Mouse (Mus musculus): ENCODE results near the gene Tmem136. TPM values are rescaled to one million over a fixed set of nuclear protein-coding genes. Genes with fewer than 3 reads are reported as not detected.

Gene Tmem136
- polyA plus RNA-seq, 1 experiment from 2014 or later, result 11.6 TPM

DNA sequence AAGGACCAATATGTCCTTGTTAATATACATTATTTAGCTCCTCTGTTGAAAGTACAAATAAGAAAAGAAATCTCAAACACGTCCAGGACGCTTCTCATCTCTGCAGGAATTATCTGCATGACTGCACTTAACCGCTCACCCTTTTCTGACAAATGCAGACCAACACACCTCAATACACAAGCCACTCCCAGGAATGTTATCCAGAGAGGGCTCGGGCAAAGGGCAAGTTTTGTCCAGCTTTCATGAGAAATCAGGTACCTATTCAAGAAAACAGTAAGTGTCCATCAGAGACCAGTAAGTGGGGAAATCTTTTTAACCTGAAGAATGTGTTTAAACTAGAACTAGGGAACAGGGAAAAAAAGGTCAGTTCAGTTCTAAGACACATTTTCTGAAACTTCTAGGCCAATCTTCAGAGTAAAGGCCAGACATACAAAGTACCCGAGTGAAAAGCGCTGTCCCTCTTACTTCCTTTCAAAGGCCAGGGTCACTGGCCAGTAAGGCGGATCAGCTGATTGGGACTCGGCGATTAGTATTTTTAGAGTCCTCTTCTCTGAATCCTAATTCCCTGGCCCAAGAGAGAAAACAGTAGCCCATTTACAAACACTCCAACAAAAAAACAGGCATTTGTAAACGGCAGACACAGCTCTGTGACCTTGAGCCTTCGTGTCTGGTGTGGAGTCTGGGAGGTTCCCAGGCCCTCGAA lies 788 bp downstream of the Tmem136 start:
- peak overlapping the region; percentile 47; the same call in 1 of the 2 replicates for H3K27ac ChIP-seq (replicated peaks; ENCODE audit: low read depth, low read length)
- 13% methylated on average over 12 of the region's 12 CpGs for WGBS
- H3K9me3 ChIP-seq (ENCODE audit: control insufficient read depth, low read length), result no peaks in the 10 kb centered on the region
- ATAC-seq (ENCODE audit: low FRiP score, low TSS enrichment) (no peak), DNase-seq (no peak)
- H3K36me3 ChIP-seq (ENCODE audit: control insufficient read depth, insufficient read depth, low read length), result peaks cover 12% of the 10 kb centered on the region
- H3K4me3 ChIP-seq (replicated peaks; ENCODE audit: low read depth, low read length), result peak overlapping the region; percentile 83
- peak overlapping the region; percentile 76 for H3K4me2 ChIP-seq (ENCODE audit: low read length)
- H3K27me3 ChIP-seq (ENCODE audit: control insufficient read depth, insufficient read depth, low read length), result no peaks in the 10 kb centered on the region
- peaks cover 10% of the 10 kb centered on the region; the same call in 1 of the 2 replicates for H3K4me1 ChIP-seq (ENCODE audit: control insufficient read depth, insufficient read depth, low read length)
- H3K9ac ChIP-seq (replicated peaks; ENCODE audit: low read length), result peak overlapping the region; percentile 73

DNA sequence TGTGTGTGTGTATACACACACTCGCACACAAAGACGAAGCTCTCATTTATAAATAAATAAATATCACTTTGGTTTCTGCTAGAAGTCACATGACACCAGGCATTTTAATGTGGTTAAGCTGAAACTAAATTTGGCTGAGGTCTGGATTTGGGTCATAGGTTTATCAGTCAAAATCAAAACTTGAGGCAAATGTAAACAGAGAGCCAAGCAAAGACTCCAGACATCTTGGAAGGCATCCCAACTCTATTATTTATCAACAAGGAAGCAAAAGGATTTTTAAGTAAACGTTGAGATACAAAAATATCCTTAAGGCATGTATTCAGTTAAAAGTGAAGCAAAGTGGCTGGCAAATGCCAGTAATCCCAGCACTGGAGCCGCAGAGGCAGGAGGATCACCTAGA lies 1.5 kb downstream of the Tmem136 start:
- ATAC-seq (ENCODE audit: low FRiP score, low TSS enrichment) (no peak), DNase-seq (no peak)
- Histone ChIP-seq H3K9me3 (ENCODE audit: control insufficient read depth, low read length) (no peaks in the 10 kb centered on the region), H3K36me3 (ENCODE audit: control insufficient read depth, insufficient read depth, low read length) (peaks cover 16% of the 10 kb centered on the region), H3K4me1 (ENCODE audit: control insufficient read depth, insufficient read depth, low read length) (peaks cover 10% of the 10 kb centered on the region; the same call in 1 of the 2 replicates), H3K27ac (replicated peaks; ENCODE audit: low read depth, low read length) (no peak overlapping the region), H3K9ac (replicated peaks; ENCODE audit: low read length) (no peak overlapping the region), H3K4me2 (ENCODE audit: low read length) (peak overlapping the region; percentile 76; the same call in 1 of the 2 replicates), H3K4me3 (replicated peaks; ENCODE audit: low read depth, low read length) (no peak overlapping the region), H3K27me3 (ENCODE audit: control insufficient read depth, insufficient read depth, low read length) (no peaks in the 10 kb centered on the region)
- WGBS, result 95% methylated on average over 4 of the region's 4 CpGs

DNA sequence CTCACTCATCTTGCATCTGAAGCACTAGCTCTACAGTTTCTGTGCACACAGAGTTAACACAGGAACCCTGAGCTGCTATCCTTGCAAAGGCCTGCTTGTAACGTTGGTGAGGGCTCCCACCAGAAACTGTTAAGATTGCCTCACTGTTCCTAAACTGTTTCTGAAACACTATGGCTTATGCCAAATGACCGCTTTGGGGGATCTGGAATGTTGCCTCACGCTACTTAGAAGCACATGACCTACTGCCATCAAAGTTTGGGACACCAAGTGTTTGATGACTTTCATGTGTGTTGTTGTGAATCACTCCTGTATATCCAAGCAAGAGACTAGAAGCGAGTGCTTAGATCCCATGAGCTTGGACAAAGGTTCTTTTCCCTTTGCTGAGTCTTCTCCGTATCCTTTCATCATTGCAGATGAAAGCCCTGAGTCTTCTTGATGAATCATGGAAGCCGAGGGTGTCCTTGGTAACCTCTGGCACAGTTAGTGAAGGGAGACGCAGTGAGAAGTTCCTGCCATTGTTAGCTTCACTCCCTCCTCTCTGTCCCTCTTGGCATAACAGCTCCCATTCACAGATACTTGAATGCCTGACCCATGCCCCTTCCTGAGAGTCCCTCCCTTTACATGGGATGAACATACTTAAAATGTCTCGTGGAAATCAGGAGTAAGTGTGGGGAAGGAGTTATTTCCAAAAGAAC lies 5.9 kb downstream of the Tmem136 start:
- peaks cover 16% of the 10 kb centered on the region for H3K36me3 ChIP-seq (ENCODE audit: control insufficient read depth, insufficient read depth, low read length)
- no peak overlapping the region for H3K9ac ChIP-seq (replicated peaks; ENCODE audit: low read length)
- no peak overlapping the region for H3K4me2 ChIP-seq (ENCODE audit: low read length)
- H3K9me3 ChIP-seq (ENCODE audit: control insufficient read depth, low read length), result no peaks in the 10 kb centered on the region
- ATAC-seq (ENCODE audit: low FRiP score, low TSS enrichment) (no peak), DNase-seq (no peak)
- no peak overlapping the region for H3K27ac ChIP-seq (replicated peaks; ENCODE audit: low read depth, low read length)
- H3K4me3 ChIP-seq (replicated peaks; ENCODE audit: low read depth, low read length), result no peak overlapping the region
- H3K27me3 ChIP-seq (ENCODE audit: control insufficient read depth, insufficient read depth, low read length), result no peaks in the 10 kb centered on the region
- 91% methylated on average over 8 of the region's 8 CpGs for WGBS
- peaks cover 7% of the 10 kb centered on the region; the same call in 1 of the 2 replicates for H3K4me1 ChIP-seq (ENCODE audit: control insufficient read depth, insufficient read depth, low read length)

DNA sequence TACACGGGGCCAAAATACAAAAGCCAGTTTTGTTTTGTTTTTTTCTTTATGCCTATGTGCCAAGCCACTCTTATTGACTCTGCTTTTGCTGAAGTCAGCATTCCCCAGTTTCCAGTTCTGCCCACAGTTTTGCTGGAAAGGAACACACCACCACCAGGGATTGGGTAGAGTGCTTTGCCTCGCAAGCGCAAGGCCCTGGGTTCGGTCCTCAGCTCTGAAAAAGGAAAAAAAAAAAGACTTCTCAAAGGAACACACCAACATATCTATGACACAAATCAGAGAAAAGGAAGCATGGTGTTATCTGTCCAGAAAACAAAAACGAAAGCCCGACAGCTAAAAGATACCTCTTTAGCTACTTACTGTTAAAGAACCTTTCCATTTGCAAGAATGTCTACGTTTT lies 7.2 kb downstream of the Tmem136 start:
- no peak overlapping the region for H3K27ac ChIP-seq (replicated peaks; ENCODE audit: low read depth, low read length)
- ATAC-seq (ENCODE audit: low FRiP score, low TSS enrichment), result no peak
- H3K4me1 ChIP-seq (ENCODE audit: control insufficient read depth, insufficient read depth, low read length), result peaks cover 8% of the 10 kb centered on the region
- H3K9ac ChIP-seq (replicated peaks; ENCODE audit: low read length), result no peak overlapping the region
- H3K4me3 ChIP-seq (replicated peaks; ENCODE audit: low read depth, low read length), result no peak overlapping the region
- no peaks in the 10 kb centered on the region for H3K27me3 ChIP-seq (ENCODE audit: control insufficient read depth, insufficient read depth, low read length)
- DNase-seq, result no peak
- peaks cover 16% of the 10 kb centered on the region for H3K36me3 ChIP-seq (ENCODE audit: control insufficient read depth, insufficient read depth, low read length)
- H3K4me2 ChIP-seq (ENCODE audit: low read length), result no peak overlapping the region
- no peaks in the 10 kb centered on the region for H3K9me3 ChIP-seq (ENCODE audit: control insufficient read depth, low read length)
- WGBS, result 88% methylated on average over 7 of the region's 7 CpGs

DNA sequence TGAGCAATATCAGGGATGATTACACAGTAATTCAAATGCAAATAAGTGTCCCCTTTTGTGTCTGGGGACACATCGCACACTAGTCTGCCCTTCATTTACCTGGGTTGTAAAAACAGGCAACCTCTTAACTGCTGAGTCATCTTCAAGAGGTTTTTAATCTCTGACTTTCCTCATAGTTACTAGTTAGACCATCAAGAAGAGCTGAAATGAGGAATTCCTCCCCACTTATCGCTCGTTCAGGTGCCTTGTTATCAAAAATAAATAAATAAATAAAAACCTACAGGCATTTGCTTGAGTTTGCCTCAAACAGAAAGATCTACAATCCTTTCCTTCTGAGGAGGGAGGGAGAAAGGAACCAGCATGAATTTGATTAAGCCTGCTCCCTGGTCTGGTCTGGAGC lies 7.6 kb downstream of the Tmem136 start:
- Histone ChIP-seq H3K4me1 (ENCODE audit: control insufficient read depth, insufficient read depth, low read length) (peaks cover 12% of the 10 kb centered on the region), H3K9me3 (ENCODE audit: control insufficient read depth, low read length) (no peaks in the 10 kb centered on the region), H3K27ac (replicated peaks; ENCODE audit: low read depth, low read length) (no peak overlapping the region), H3K27me3 (ENCODE audit: control insufficient read depth, insufficient read depth, low read length) (no peaks in the 10 kb centered on the region), H3K4me2 (ENCODE audit: low read length) (no peak overlapping the region), H3K9ac (replicated peaks; ENCODE audit: low read length) (no peak overlapping the region), H3K36me3 (ENCODE audit: control insufficient read depth, insufficient read depth, low read length) (peaks cover 16% of the 10 kb centered on the region), H3K4me3 (replicated peaks; ENCODE audit: low read depth, low read length) (no peak overlapping the region)
- 85% methylated on average over 3 of the region's 3 CpGs for WGBS
- ATAC-seq (ENCODE audit: low FRiP score, low TSS enrichment) (no peak), DNase-seq (no peak)

DNA sequence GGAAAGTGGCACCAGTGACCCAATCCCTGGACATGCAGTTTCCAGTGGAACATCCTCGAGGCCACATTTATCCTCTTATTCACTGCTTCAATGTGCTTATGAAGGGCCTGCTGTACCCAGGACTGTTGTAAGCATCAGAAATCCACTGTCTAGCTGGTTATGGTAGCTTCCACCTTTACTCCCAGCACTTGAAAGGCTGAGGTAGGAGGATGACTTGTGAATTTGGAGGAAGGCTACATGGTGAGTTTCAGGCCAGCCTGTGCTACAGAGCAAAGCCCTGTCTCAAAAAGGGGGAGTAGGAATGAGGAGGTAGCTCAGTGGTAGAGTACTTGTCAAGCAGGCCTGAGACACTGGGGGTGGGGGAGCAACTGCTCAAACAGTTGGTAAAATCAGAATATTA lies 8.3 kb downstream of the Tmem136 start:
- no peak for DNase-seq
- 91% methylated on average over 1 of the region's 1 CpGs for WGBS

DNA sequence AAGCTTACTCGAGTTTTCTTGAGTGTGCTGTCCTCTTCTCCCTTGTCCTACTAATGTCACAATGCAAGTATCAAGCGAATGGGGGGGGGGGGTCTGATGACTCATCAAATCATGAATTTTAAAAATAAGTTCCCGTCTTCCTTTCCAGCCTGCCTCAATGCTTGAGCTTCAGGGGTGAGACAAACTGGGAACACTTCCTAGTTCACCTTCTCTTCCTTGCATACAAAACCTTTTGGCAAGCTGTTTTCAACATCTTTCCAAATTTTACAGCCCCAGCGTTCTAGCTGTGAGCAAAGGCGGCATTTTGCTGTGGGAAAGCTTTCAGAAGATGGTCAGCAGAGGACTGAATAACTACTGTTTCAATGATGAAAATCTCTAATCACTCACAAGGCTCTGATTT lies 8.8 kb downstream of the Tmem136 start:
- Histone ChIP-seq H3K27ac (replicated peaks; ENCODE audit: low read depth, low read length) (no peak overlapping the region), H3K9ac (replicated peaks; ENCODE audit: low read length) (no peak overlapping the region), H3K4me1 (ENCODE audit: control insufficient read depth, insufficient read depth, low read length) (peaks cover 22% of the 10 kb centered on the region), H3K9me3 (ENCODE audit: control insufficient read depth, low read length) (no peaks in the 10 kb centered on the region), H3K4me3 (replicated peaks; ENCODE audit: low read depth, low read length) (no peak overlapping the region), H3K36me3 (ENCODE audit: control insufficient read depth, insufficient read depth, low read length) (peaks cover 16% of the 10 kb centered on the region), H3K27me3 (ENCODE audit: control insufficient read depth, insufficient read depth, low read length) (no peaks in the 10 kb centered on the region), H3K4me2 (ENCODE audit: low read length) (no peak overlapping the region)
- DNase-seq, result no peak
- WGBS, result 61% methylated on average over 5 of the region's 5 CpGs
- ATAC-seq (ENCODE audit: low FRiP score, low TSS enrichment), result no peak

More for the DNA sequence above, 8.3 kb downstream of the Tmem136 start:
- Histone ChIP-seq H3K27ac (replicated peaks; ENCODE audit: low read depth, low read length) (no peak overlapping the region), H3K4me3 (replicated peaks; ENCODE audit: low read depth, low read length) (no peak overlapping the region), H3K9ac (replicated peaks; ENCODE audit: low read length) (no peak overlapping the region), H3K9me3 (ENCODE audit: control insufficient read depth, low read length) (no peaks in the 10 kb centered on the region), H3K36me3 (ENCODE audit: control insufficient read depth, insufficient read depth, low read length) (peaks cover 16% of the 10 kb centered on the region), H3K4me1 (ENCODE audit: control insufficient read depth, insufficient read depth, low read length) (peaks cover 19% of the 10 kb centered on the region), H3K4me2 (ENCODE audit: low read length) (no peak overlapping the region), H3K27me3 (ENCODE audit: control insufficient read depth, insufficient read depth, low read length) (no peaks in the 10 kb centered on the region)
- ATAC-seq (ENCODE audit: low FRiP score, low TSS enrichment), result no peak

DNA sequence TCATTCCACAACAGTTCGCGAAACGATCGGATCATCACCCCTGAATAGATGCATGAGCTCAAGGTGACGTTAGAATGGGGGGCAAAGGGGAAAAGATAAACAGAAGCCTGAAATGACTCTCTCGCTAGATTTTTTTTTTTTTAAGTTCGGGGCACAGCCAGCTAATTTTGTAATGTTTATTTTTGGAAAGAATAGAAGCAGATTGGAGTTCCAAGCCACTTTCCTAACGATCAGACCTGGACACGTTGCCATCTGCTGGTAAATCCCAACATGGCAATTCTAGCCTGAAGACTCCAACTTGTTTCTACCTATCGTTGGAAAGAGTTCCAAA lies 9.2 kb downstream of the Tmem136 start, which contains the start of gene Arhgef12:
Gene Arhgef12 (minus strand): TSS at position 53 of the 331 bp plus-strand sequence.
- no peak for ATAC-seq (ENCODE audit: low FRiP score, low TSS enrichment)
- H3K9me3 ChIP-seq (ENCODE audit: control insufficient read depth, low read length), result no peaks in the 10 kb centered on the region
- WGBS, result 37% methylated on average over 10 of the region's 10 CpGs
- H3K4me3 ChIP-seq (replicated peaks; ENCODE audit: low read depth, low read length), result peak within 1 kb of the TSS; percentile 92
- peak; percentile 79 for DNase-seq
- H3K27me3 ChIP-seq (ENCODE audit: control insufficient read depth, insufficient read depth, low read length), result no peaks in the 10 kb centered on the region
- H3K9ac ChIP-seq (replicated peaks; ENCODE audit: low read length), result peak within 1 kb of the TSS; percentile 91
- peaks cover 16% of the 10 kb centered on the region for H3K36me3 ChIP-seq (ENCODE audit: control insufficient read depth, insufficient read depth, low read length)
- peak within 1 kb of the TSS; percentile 85 for H3K27ac ChIP-seq (replicated peaks; ENCODE audit: low read depth, low read length)
- peaks cover 23% of the 10 kb centered on the region for H3K4me1 ChIP-seq (ENCODE audit: control insufficient read depth, insufficient read depth, low read length)
- peak within 1 kb of the TSS; percentile 92 for H3K4me2 ChIP-seq (ENCODE audit: low read length)

Measured in midbrain, embryonic 14.5 days (tissue).